Mouse (Mus musculus): Measurements from ENCODE around the gene Rhoc. TPM values are rescaled to one million over a fixed set of nuclear protein-coding genes. Genes with fewer than 3 reads are reported as not detected.

Gene Rhoc
- polyA plus RNA-seq, 1 experiment from 2014 or later = 192 TPM

GRCm38 (mm10) chr3:104817991-104818748 is 30.0 kb downstream of the Rhoc start, which contains the start of gene Mov10:
Gene Mov10 (minus strand): TSS chr3:104818563.
- Histone ChIP-seq H3K27ac (replicated peaks) (peak within 1 kb of the TSS; percentile 97), H3K9ac (peak within 1 kb of the TSS; percentile 93), H3K4me1 (peaks cover 56% of the 10 kb centered on the region), H3K27me3 (replicated peaks) (no peaks in the 10 kb centered on the region), H3K4me2 (peak within 1 kb of the TSS; percentile 78), H3K9me3 (no peaks in the 10 kb centered on the region), H3K4me3 (peak within 1 kb of the TSS; percentile 76), H3K36me3 (peaks cover 40% of the 10 kb centered on the region)
- 1% methylated on average over 39 of the region's 40 CpGs for whole genome bisulfite sequencing
- peak; percentile 75 for ATAC-seq (ENCODE audit: extremely low read depth, insufficient number of reproducible peaks, low FRiP score, low TSS enrichment)

- Histone ChIP-seq H3K27ac (replicated peaks) (peak overlapping the region; percentile 97), H3K4me1 (peaks cover 56% of the 10 kb centered on the region), H3K9ac (peak overlapping the region; percentile 93), H3K27me3 (replicated peaks) (no peaks in the 10 kb centered on the region), H3K4me2 (peak overlapping the region; percentile 78), H3K4me3 (peak overlapping the region; percentile 76), H3K9me3 (no peaks in the 10 kb centered on the region), H3K36me3 (peaks cover 34% of the 10 kb centered on the region)
- WGBS = 2% methylated on average over 3 of the region's 3 CpGs
- no peak for ATAC-seq (ENCODE audit: extremely low read depth, insufficient number of reproducible peaks, low FRiP score, low TSS enrichment)
These were observed 30.6 kb downstream of the Rhoc start for GRCm38 (mm10) chr3:104818749-104819134.

GRCm38 (mm10) chr3:104820426-104820825 is 32.3 kb downstream of the Rhoc start:
- Histone ChIP-seq H3K36me3 (peaks cover 34% of the 10 kb centered on the region), H3K9ac (no peak overlapping the region), H3K27ac (replicated peaks) (peak overlapping the region; percentile 97), H3K9me3 (no peaks in the 10 kb centered on the region), H3K4me3 (no peak overlapping the region), H3K4me1 (peaks cover 49% of the 10 kb centered on the region), H3K4me2 (no peak overlapping the region), H3K27me3 (replicated peaks) (no peaks in the 10 kb centered on the region)
- WGBS = 58% methylated on average over 1 of the region's 1 CpGs
- ATAC-seq (ENCODE audit: extremely low read depth, insufficient number of reproducible peaks, low FRiP score, low TSS enrichment) = no peak

GRCm38 (mm10) chr3:104822413-104822812 is 34.2 kb downstream of the Rhoc start:
- ATAC-seq (ENCODE audit: extremely low read depth, insufficient number of reproducible peaks, low FRiP score, low TSS enrichment) = no peak
- Histone ChIP-seq H3K4me2 (no peak overlapping the region), H3K4me3 (no peak overlapping the region), H3K27me3 (replicated peaks) (no peaks in the 10 kb centered on the region), H3K27ac (replicated peaks) (no peak overlapping the region), H3K9ac (no peak overlapping the region), H3K4me1 (peaks cover 31% of the 10 kb centered on the region), H3K36me3 (peaks cover 47% of the 10 kb centered on the region), H3K9me3 (no peaks in the 10 kb centered on the region)
- 80% methylated on average over 3 of the region's 3 CpGs for WGBS

- Histone ChIP-seq H3K27me3 (replicated peaks) (no peaks in the 10 kb centered on the region), H3K4me3 (no peak overlapping the region), H3K4me1 (peaks cover 7% of the 10 kb centered on the region; the same call in 1 of the 2 replicates), H3K36me3 (peaks cover 90% of the 10 kb centered on the region), H3K27ac (replicated peaks) (no peak overlapping the region), H3K4me2 (no peak overlapping the region), H3K9me3 (no peaks in the 10 kb centered on the region), H3K9ac (no peak overlapping the region)
- 90% methylated on average over 3 of the region's 3 CpGs for WGBS
- ATAC-seq (ENCODE audit: extremely low read depth, insufficient number of reproducible peaks, low FRiP score, low TSS enrichment) = no peak
These were observed 47.6 kb downstream of the Rhoc start for GRCm38 (mm10) chr3:104835797-104836196.

- no peak overlapping the region for H3K27ac ChIP-seq (replicated peaks)
- H3K27me3 ChIP-seq (replicated peaks) = no peaks in the 10 kb centered on the region
- no peak for ATAC-seq (ENCODE audit: extremely low read depth, insufficient number of reproducible peaks, low FRiP score, low TSS enrichment)
- WGBS = 89% methylated on average over 5 of the region's 5 CpGs
- peaks cover 7% of the 10 kb centered on the region; the same call in 1 of the 2 replicates for H3K4me1 ChIP-seq
- H3K4me3 ChIP-seq = no peak overlapping the region
- H3K9me3 ChIP-seq = no peaks in the 10 kb centered on the region
- H3K36me3 ChIP-seq = peaks cover 90% of the 10 kb centered on the region
- H3K9ac ChIP-seq = no peak overlapping the region
- H3K4me2 ChIP-seq = no peak overlapping the region
These were observed 52.9 kb downstream of the Rhoc start for GRCm38 (mm10) chr3:104841049-104841448.

Other genes starting within 250 kb of the Rhoc start
- gene Slc16a1, start 149.7 kb upstream of the Rhoc start, polyA plus RNA-seq (2015; fragmentation: Nextera tagmentation; extraction: Ambion mirVana) = 65.4 and 70.4 TPM in 2 replicates
- gene Ppm1j, start 7.3 kb upstream of the Rhoc start, polyA plus RNA-seq (2015; fragmentation: Nextera tagmentation; extraction: Ambion mirVana) = 36.6 and 38.7 TPM in 2 replicates
- gene Fam19a3, start 6.5 kb upstream of the Rhoc start, polyA plus RNA-seq (2015; fragmentation: Nextera tagmentation; extraction: Ambion mirVana) = 0.96 and 1.0 TPM in 2 replicates
- gene Mov10, start 30.2 kb downstream of the Rhoc start, polyA plus RNA-seq (2015; fragmentation: Nextera tagmentation; extraction: Ambion mirVana) = 37.1 and 47.6 TPM in 2 replicates
- gene St7l, start 75.6 kb downstream of the Rhoc start, polyA plus RNA-seq (2015; fragmentation: Nextera tagmentation; extraction: Ambion mirVana) = 23.2 and 27.8 TPM in 2 replicates
- 158 and 174 TPM in 2 replicates for gene Capza1, start 76.1 kb downstream of the Rhoc start, polyA plus RNA-seq (2015; fragmentation: Nextera tagmentation; extraction: Ambion mirVana)
- 1.1 and 1.8 TPM in 2 replicates for gene Wnt2b, start 173.5 kb downstream of the Rhoc start, polyA plus RNA-seq (2015; fragmentation: Nextera tagmentation; extraction: Ambion mirVana)

Measured in heart, embryonic 13.5 days (tissue).